Mouse (Mus musculus) limb, embryonic 11.5 days (tissue): ENCODE data around the gene Sgip1. TPM values are rescaled to one million over a fixed set of nuclear protein-coding genes. Genes with fewer than 3 reads are reported as not detected.

Experiments used
- ATAC-seq: fragments of 200-750 bp; cut with Nextera tagmentation; 2 replicates; pipeline ENCODE4 v1.8.0; 2017; ENCODE audit warnings: low read depth; ENCODE audit not compliant: insufficient number of reproducible peaks, low FRiP score, low TSS enrichment
- DNase-seq: peaks from one replicate; pipeline ENCODE4 v3.0.0-alpha.2; 2015; ENCODE audit warnings: low spot score
- H3K27ac ChIP-seq: fragments of 300-500 bp; sonication (generic); replicated peaks from 2 replicates; pipeline ENCODE4 v1.5.1; 2014; ENCODE audit warnings: low read depth, mild to moderate bottlenecking, low read length
- H3K27me3 ChIP-seq: fragments of 300-500 bp; sonication (generic); 2 replicates; pipeline ENCODE4 v1.6.1; 2014; ENCODE audit warnings: mild to moderate bottlenecking, low read length, mixed read lengths; ENCODE audit not compliant: control insufficient read depth, insufficient read depth
- H3K36me3 ChIP-seq: fragments of 300-500 bp; sonication (generic); 2 replicates; pipeline ENCODE4 v1.6.1; 2014; ENCODE audit warnings: mild to moderate bottlenecking, low read length, moderate library complexity, mixed read lengths; ENCODE audit not compliant: control insufficient read depth, insufficient read depth
- H3K4me1 ChIP-seq: fragments of 300-500 bp; sonication (generic); 2 replicates; pipeline ENCODE4 v1.6.1; 2014; ENCODE audit warnings: low read length, mixed read lengths; ENCODE audit not compliant: control insufficient read depth, insufficient read depth
- H3K4me2 ChIP-seq: fragments of 300-500 bp; sonication (generic); 2 replicates; pipeline ENCODE4 v1.6.1; 2014; ENCODE audit warnings: low read depth, mild to moderate bottlenecking, moderate library complexity; ENCODE audit not compliant: severe bottlenecking
- H3K4me3 ChIP-seq: fragments of 300-500 bp; sonication (generic); 2 replicates; pipeline ENCODE4 v1.5.1; 2014; ENCODE audit warnings: low read depth, low read length
- H3K9ac ChIP-seq: fragments of 300-500 bp; sonication (generic); 2 replicates; pipeline ENCODE4 v1.6.1; 2014; ENCODE audit warnings: mild to moderate bottlenecking, low read length
- H3K9me3 ChIP-seq: fragments of 300-500 bp; sonication (generic); 2 replicates; pipeline ENCODE4 v1.6.1; 2016; ENCODE audit warnings: low read length; ENCODE audit not compliant: control insufficient read depth
- WGBS: fragments of 180-500 bp; shearing (Covaris S2); extraction: QIAGEN DNeasy Blood & Tissue Kit; methylation state at CpG from one replicate; pipeline ENCODE4 v1.1.7; 2014; 5-methylcytosine and 5-hydroxymethylcytosine counted together
- polyA plus RNA-seq: library from polyadenylated mRNA; unstranded; fragments of >200 nt; fragmentation: Nextera tagmentation; extraction: Ambion mirVana; gene quantifications from 2 replicates; pipeline ENCODE4 v1.2.1, GENCODE M21; 2014

The Sgip1 gene
- polyA plus RNA-seq, 1 experiment from 2014 or later, result 5.2 TPM

DNA sequence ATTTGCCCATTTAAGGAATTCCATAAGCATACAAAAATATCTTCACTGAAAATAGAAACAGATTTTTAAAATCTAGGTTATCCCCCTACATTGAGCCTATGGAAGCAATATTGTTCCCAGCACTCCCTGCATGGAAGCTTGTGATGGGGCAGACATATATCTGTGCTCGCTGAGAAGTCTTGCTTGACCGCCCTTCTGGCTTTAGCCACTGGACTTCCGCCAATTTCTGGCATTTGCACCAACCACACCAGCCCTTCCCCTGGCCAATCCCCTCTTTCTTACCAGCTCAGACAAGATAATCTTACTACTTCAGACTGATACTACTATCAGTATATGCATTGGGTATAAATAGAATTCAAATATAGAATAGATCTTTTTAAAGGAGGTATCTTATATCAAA is 172.1 kb downstream of the Sgip1 start:
- no peaks in the 10 kb centered on the region for H3K36me3 ChIP-seq
- H3K4me1 ChIP-seq, result no peaks in the 10 kb centered on the region
- H3K4me2 ChIP-seq, result no peak overlapping the region
- no peak overlapping the region for H3K27ac ChIP-seq
- no peaks in the 10 kb centered on the region for H3K27me3 ChIP-seq
- no peak for ATAC-seq
- no peaks in the 10 kb centered on the region for H3K9me3 ChIP-seq
- WGBS, result 89% methylated on average over 3 of the region's 3 CpGs
- DNase-seq, result no peak
- H3K9ac ChIP-seq, result no peak overlapping the region
- H3K4me3 ChIP-seq, result no peak overlapping the region

DNA sequence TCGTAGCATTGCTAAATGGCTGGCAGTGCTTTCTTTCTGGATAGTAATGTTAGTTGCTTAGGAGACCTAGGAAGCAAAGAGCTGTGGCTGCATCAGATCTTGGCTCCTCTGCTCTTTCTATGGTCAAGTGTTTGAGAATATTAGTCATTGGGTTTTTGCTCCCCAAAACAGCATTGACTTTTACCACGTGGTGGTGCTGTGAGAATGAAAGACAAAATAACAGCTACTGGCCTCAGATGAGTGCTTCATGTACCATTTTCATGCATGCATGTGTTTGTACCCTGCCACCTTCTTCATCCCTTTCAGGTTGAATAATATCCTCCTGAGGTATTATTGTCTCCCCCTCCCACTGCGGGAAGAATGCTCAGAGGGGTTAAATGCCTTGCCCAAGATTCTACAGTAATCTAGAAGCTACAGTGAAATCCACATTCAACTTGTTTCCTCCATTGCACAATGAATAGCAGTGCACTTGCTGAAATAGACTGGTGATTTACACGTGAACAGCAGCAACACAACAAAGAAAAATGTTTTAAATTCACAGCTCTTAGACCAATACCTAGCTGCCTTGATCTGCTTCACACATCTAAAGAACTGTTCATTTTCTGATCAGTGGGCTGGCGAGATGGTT is 172.7 kb downstream of the Sgip1 start:
- Histone ChIP-seq H3K27ac (no peak overlapping the region), H3K9me3 (no peaks in the 10 kb centered on the region), H3K4me3 (no peak overlapping the region), H3K4me1 (no peaks in the 10 kb centered on the region), H3K36me3 (no peaks in the 10 kb centered on the region), H3K9ac (no peak overlapping the region), H3K27me3 (no peaks in the 10 kb centered on the region), H3K4me2 (no peak overlapping the region)
- no peak for DNase-seq
- WGBS, result 77% methylated on average over 5 of the region's 5 CpGs
- no peak for ATAC-seq

DNA sequence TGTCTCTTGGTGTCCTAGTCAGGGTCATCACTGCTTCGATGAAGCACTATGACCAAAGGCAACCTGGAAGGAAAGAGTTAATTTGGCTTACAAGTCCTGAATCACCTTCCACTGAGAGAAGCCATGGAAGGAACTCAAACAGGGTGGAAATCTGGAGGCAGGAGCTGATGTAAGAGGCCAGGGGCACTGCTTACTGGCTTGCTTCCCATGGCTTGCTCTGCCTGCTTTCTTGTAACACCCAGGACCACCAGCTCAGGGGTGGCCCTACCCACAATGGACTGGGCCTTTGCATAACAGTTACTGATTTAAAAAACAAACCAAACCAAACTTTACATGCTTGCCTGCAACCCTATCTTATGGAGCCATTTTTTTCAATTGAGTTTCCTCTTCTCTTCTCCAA is 177.1 kb downstream of the Sgip1 start:
- H3K27ac ChIP-seq, result no peak overlapping the region
- WGBS, result 86% methylated on average over 1 of the region's 1 CpGs
- H3K36me3 ChIP-seq, result no peaks in the 10 kb centered on the region
- no peak overlapping the region for H3K9ac ChIP-seq
- no peaks in the 10 kb centered on the region for H3K9me3 ChIP-seq
- H3K4me1 ChIP-seq, result no peaks in the 10 kb centered on the region
- H3K27me3 ChIP-seq, result no peaks in the 10 kb centered on the region
- ATAC-seq (no peak), DNase-seq (no peak)
- no peak overlapping the region for H3K4me3 ChIP-seq
- no peak overlapping the region for H3K4me2 ChIP-seq

DNA sequence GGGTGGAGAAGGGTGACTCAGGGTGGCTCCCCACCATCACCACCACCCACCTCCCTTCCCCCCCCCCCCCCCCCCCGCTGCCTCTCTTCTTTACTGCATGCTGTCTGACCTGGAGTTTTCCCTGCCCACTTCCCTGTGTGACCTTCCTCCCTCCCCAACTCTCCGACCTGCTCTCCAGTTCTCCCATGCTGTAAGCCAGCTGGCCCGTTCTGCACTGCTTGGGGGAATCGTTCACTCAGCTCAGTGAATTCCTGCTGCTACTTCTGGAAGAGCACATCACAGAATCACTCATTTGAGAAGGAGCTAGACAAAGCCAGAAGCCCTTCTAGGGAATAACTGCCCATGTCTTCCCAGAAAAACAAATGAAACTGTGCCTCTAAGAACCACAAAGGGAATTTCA is 188.4 kb downstream of the Sgip1 start:
- no peaks in the 10 kb centered on the region for H3K9me3 ChIP-seq
- no peak overlapping the region for H3K4me3 ChIP-seq
- H3K27ac ChIP-seq, result no peak overlapping the region
- H3K4me2 ChIP-seq, result no peak overlapping the region
- H3K9ac ChIP-seq, result no peak overlapping the region
- H3K36me3 ChIP-seq, result no peaks in the 10 kb centered on the region
- no peaks in the 10 kb centered on the region for H3K27me3 ChIP-seq
- WGBS, result 43% methylated on average over 4 of the region's 4 CpGs
- no peak for ATAC-seq
- DNase-seq, result no peak
- no peaks in the 10 kb centered on the region for H3K4me1 ChIP-seq

- Histone ChIP-seq H3K9ac (no peak overlapping the region), H3K4me3 (no peak overlapping the region), H3K36me3 (no peaks in the 10 kb centered on the region), H3K27ac (no peak overlapping the region), H3K9me3 (no peaks in the 10 kb centered on the region), H3K4me2 (no peak overlapping the region), H3K27me3 (no peaks in the 10 kb centered on the region), H3K4me1 (no peaks in the 10 kb centered on the region)
- DNase-seq (no peak), ATAC-seq (no peak)
- 87% methylated on average over 7 of the region's 7 CpGs for WGBS
Observed at GRCm38 (mm10) chr4:102930679-102931078, 189.6 kb downstream of the Sgip1 start.

- no peak for ATAC-seq
- Histone ChIP-seq H3K9ac (no peak overlapping the region), H3K9me3 (no peaks in the 10 kb centered on the region), H3K27ac (no peak overlapping the region), H3K4me1 (no peaks in the 10 kb centered on the region), H3K4me2 (no peak overlapping the region), H3K4me3 (no peak overlapping the region), H3K36me3 (no peaks in the 10 kb centered on the region), H3K27me3 (no peaks in the 10 kb centered on the region)
- DNase-seq, result no peak
- 78% methylated on average over 3 of the region's 3 CpGs for WGBS
Observed at GRCm38 (mm10) chr4:102940266-102940665, 199.2 kb downstream of the Sgip1 start.

DNA sequence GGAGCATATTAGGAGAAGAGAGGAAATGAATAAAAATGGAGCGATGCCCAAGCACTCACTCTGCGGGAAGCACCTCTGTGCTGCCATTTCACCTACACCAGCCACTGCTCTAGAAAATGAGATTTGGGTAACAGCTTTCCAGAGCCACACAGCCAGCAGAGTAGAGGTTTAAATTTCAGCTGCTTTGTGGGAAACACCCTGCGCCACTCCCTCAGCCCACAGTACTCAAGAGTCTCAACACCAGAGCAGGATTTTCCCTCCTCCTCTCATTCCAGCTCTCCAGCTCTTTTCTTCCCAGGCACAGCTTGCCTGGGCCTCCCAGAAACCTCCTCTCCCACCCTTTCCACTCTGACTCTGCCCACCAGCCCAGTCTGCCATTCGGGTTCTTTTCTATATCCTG is 199.6 kb downstream of the Sgip1 start:
- no peak for ATAC-seq

DNA sequence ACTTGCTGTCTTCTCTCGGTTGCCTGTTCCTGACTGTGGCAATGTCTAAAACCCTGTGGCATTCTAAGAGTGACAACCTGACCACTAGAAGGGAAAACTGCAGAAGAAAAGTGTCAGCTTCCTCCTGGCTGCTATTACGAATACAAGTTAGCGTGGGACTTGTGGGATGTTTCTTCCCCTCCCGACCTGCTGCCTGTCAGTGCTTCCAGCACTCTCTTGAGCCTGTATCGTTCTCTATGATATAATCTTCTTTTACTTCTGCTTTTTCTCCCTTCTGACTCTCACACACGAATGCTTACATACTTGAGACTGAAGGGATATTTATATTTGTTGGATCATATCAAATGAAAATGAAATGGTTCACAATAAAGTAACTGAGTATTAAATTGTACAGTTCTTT is 203.2 kb downstream of the Sgip1 start:
- Histone ChIP-seq H3K27me3 (no peaks in the 10 kb centered on the region), H3K4me2 (no peak overlapping the region), H3K9me3 (no peaks in the 10 kb centered on the region), H3K27ac (no peak overlapping the region), H3K36me3 (no peaks in the 10 kb centered on the region), H3K9ac (no peak overlapping the region), H3K4me1 (no peaks in the 10 kb centered on the region), H3K4me3 (no peak overlapping the region)
- DNase-seq, result no peak
- WGBS, result 83% methylated on average over 6 of the region's 6 CpGs
- ATAC-seq, result no peak

More for the DNA sequence above, 199.6 kb downstream of the Sgip1 start:
- Histone ChIP-seq H3K27me3 (no peaks in the 10 kb centered on the region), H3K4me1 (no peaks in the 10 kb centered on the region), H3K4me3 (no peak overlapping the region), H3K4me2 (no peak overlapping the region), H3K27ac (no peak overlapping the region), H3K36me3 (no peaks in the 10 kb centered on the region), H3K9ac (no peak overlapping the region), H3K9me3 (no peaks in the 10 kb centered on the region)
- DNase-seq, result no peak
- 84% methylated on average over 4 of the region's 4 CpGs for WGBS

GRCm38 (mm10) chr4:102952476-102952875 is 211.4 kb downstream of the Sgip1 start:
- Histone ChIP-seq H3K4me1 (no peaks in the 10 kb centered on the region), H3K9me3 (no peaks in the 10 kb centered on the region), H3K4me3 (no peak overlapping the region), H3K9ac (no peak overlapping the region), H3K27me3 (no peaks in the 10 kb centered on the region), H3K27ac (no peak overlapping the region), H3K36me3 (no peaks in the 10 kb centered on the region), H3K4me2 (no peak overlapping the region)
- 76% methylated on average over 2 of the region's 2 CpGs for WGBS
- DNase-seq, result no peak
- no peak for ATAC-seq
